Mouse (Mus musculus): ENCODE results near the gene Hemk1. TPM values are rescaled to one million over a fixed set of nuclear protein-coding genes. Genes with fewer than 3 reads are reported as not detected.

Hemk1 gene
- polyA plus RNA-seq (2012; fragmentation: generic; extraction: Trizol), result 17.7 TPM

DNA sequence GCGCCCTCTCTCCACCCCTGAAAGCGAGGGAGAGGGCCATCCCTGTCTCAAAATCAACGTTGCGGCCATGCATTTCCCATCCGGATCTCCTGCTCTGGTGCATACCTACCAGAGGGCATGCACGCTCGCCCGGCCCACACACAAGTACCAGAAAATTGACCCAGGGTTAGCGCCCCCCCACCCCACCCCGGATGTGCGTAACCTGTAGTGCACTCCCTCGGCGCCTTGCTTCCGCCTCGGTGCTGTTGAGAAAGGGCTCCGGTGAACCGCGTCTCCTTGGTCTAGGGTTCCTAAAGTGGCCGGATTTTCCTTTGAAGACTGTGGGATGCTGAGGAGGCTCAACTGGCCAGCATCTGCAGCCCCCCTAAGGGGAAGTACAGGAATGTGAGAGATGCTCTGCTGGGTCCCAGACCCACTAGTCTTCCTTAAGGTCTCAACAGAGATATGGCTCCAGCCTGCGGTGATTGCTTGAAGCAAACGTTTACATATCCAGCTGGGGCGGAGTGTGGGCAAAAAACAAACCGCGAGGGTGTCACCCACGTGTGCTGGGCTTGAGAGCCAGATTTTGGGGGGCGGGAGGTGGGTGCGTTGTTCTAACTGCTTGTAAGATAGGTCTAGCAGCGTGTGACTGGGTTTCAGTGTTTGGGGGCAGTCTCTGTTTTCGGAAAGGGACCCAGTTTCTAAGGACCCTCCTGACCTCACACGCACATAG, at the start of gene Hemk1:
Gene Hemk1, minus strand, starts transcription at position 179 of the 712 bp plus-strand sequence.
- H3K79me2 ChIP-seq (ENCODE audit: control insufficient read depth, insufficient read depth), result no peaks in the 10 kb centered on the region
- peak within 1 kb of the TSS; percentile 94 for H3K4me2 ChIP-seq (ENCODE audit: low read depth)
- H3ac ChIP-seq (ENCODE audit: control insufficient read depth, insufficient read length), result peak within 1 kb of the TSS; percentile 3
- peaks cover 6% of the 10 kb centered on the region for H3K27me3 ChIP-seq (ENCODE audit: control insufficient read depth, insufficient read depth, insufficient read length)
- TF ChIP-seq MAX (IDR thresholded peaks at IDR 0.05; ENCODE audit: low read depth) (no peak), MYOG (IDR thresholded peaks at IDR 0.05; ENCODE audit: control insufficient read depth in 1 of 3, insufficient read depth in 1 of 3, insufficient read length in 2 of 3, low read depth in 2 of 3) (peak in 1 of 3 experiments; percentile 5), POLR2A (IDR thresholded peaks at IDR 0.05; ENCODE audit: insufficient read length, low read depth) (peak; percentile 78), POLR2AphosphoS2 (IDR thresholded peaks at IDR 0.05; ENCODE audit: insufficient read length, low read depth) (peak; percentile 71)
- no peaks in the 10 kb centered on the region for H3K36me3 ChIP-seq (ENCODE audit: control insufficient read depth, insufficient read depth)
- H3K4me3 ChIP-seq, result peak within 1 kb of the TSS; percentile 53

DNA sequence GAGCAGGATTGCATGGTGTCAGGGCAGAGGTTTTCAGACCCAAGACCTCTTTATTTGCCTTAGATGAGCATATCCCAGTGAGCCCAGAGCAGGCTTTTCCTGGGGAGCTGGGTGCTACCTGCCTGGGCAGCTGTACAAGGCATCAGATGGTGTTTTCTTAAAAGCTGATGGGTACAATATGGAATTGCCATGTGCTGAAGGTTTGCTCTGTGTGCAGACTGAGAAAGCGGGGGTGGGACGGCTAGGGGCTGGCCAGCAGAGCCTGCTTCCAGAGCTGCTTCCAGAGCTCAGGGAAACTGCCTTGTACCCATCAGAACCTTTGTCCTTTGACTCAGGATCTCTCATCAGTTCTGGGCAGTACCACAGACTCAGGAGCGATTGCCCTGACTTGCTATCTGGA, 49.6 kb upstream of the Hemk1 start:
- Histone ChIP-seq H3K27me3 (ENCODE audit: control insufficient read depth, insufficient read depth, insufficient read length) (peaks cover 60% of the 10 kb centered on the region), H3K4me3 (no peak overlapping the region), H3K4me2 (ENCODE audit: low read depth) (no peak overlapping the region), H3K36me3 (ENCODE audit: control insufficient read depth, insufficient read depth) (no peaks in the 10 kb centered on the region), H3ac (ENCODE audit: control insufficient read depth, insufficient read length) (no peak overlapping the region), H3K79me2 (ENCODE audit: control insufficient read depth, insufficient read depth) (no peaks in the 10 kb centered on the region)
- TF ChIP-seq POLR2A (IDR thresholded peaks at IDR 0.05; ENCODE audit: insufficient read length, low read depth), result no peak
- TF ChIP-seq MAX (IDR thresholded peaks at IDR 0.05; ENCODE audit: low read depth), result no peak
- no peak for TF ChIP-seq USF1 (IDR thresholded peaks at IDR 0.05; ENCODE audit: low read depth)
- TF ChIP-seq POLR2AphosphoS2 (IDR thresholded peaks at IDR 0.05; ENCODE audit: insufficient read length, low read depth), result no peak
- no peak for TF ChIP-seq E2F4 (IDR thresholded peaks at IDR 0.05; ENCODE audit: insufficient read depth)
- TF ChIP-seq MYOG (IDR thresholded peaks at IDR 0.05; ENCODE audit: control insufficient read depth in 1 of 3, insufficient read depth in 1 of 3, insufficient read length in 2 of 3, low read depth in 2 of 3), result no peak
- TF ChIP-seq TCF3 (IDR thresholded peaks at IDR 0.05; ENCODE audit: insufficient read length, low read depth), result no peak
- TF ChIP-seq CEBPB (IDR thresholded peaks at IDR 0.05; ENCODE audit: insufficient read depth, poor library complexity, severe bottlenecking), result no peak
- no peak for TF ChIP-seq SRF (IDR thresholded peaks at IDR 0.05; ENCODE audit: control insufficient read depth, insufficient read length, low read depth)
- no peak for TF ChIP-seq TCF12 (IDR thresholded peaks at IDR 0.05; ENCODE audit: insufficient read depth, poor library complexity, severe bottlenecking)
- TF ChIP-seq MYOD1 (IDR thresholded peaks at IDR 0.05; ENCODE audit: control insufficient read depth in 1 of 3, insufficient read length in 2 of 3, low read depth in 2 of 3), result no peak
- no peak for TF ChIP-seq REST (IDR thresholded peaks at IDR 0.05; ENCODE audit: insufficient read depth, insufficient read length)

DNA sequence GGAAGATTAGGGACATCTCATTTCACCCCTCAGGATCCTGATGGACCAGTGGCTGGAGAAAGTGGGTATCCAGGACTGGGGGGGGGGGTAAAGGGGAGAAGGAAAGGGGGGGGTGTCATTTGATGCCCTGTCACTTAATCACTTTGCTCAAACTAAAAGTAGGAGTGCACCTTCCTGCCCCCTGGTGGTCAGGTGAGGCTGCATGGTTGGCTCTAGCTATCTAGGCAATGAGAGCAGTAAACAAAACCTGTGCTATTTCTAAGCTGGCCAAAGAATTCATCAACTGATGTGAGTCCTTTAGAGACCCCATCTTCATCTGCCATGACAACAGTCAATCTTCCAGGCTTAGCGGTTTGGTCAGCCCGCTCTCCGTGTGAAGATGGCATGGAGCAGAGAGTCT, 48.6 kb upstream of the Hemk1 start:
- no peak for TF ChIP-seq POLR2AphosphoS2 (IDR thresholded peaks at IDR 0.05; ENCODE audit: insufficient read length, low read depth)
- TF ChIP-seq POLR2A (IDR thresholded peaks at IDR 0.05; ENCODE audit: insufficient read length, low read depth), result no peak
- TF ChIP-seq MYOG (IDR thresholded peaks at IDR 0.05; ENCODE audit: control insufficient read depth in 1 of 3, insufficient read depth in 1 of 3, insufficient read length in 2 of 3, low read depth in 2 of 3), result no peak
- TF ChIP-seq USF1 (IDR thresholded peaks at IDR 0.05; ENCODE audit: low read depth), result no peak
- no peak for TF ChIP-seq CEBPB (IDR thresholded peaks at IDR 0.05; ENCODE audit: insufficient read depth, poor library complexity, severe bottlenecking)
- no peak for TF ChIP-seq REST (IDR thresholded peaks at IDR 0.05; ENCODE audit: insufficient read depth, insufficient read length)
- no peak for TF ChIP-seq E2F4 (IDR thresholded peaks at IDR 0.05; ENCODE audit: insufficient read depth)
- no peak for TF ChIP-seq SRF (IDR thresholded peaks at IDR 0.05; ENCODE audit: control insufficient read depth, insufficient read length, low read depth)
- TF ChIP-seq TCF12 (IDR thresholded peaks at IDR 0.05; ENCODE audit: insufficient read depth, poor library complexity, severe bottlenecking), result no peak
- no peak for TF ChIP-seq MAX (IDR thresholded peaks at IDR 0.05; ENCODE audit: low read depth)
- TF ChIP-seq TCF3 (IDR thresholded peaks at IDR 0.05; ENCODE audit: insufficient read length, low read depth), result no peak
- no peak for TF ChIP-seq MYOD1 (IDR thresholded peaks at IDR 0.05; ENCODE audit: control insufficient read depth in 1 of 3, insufficient read length in 2 of 3, low read depth in 2 of 3)
- Histone ChIP-seq H3K79me2 (ENCODE audit: control insufficient read depth, insufficient read depth) (no peaks in the 10 kb centered on the region), H3K4me2 (ENCODE audit: low read depth) (no peak overlapping the region), H3K36me3 (ENCODE audit: control insufficient read depth, insufficient read depth) (no peaks in the 10 kb centered on the region), H3ac (ENCODE audit: control insufficient read depth, insufficient read length) (no peak overlapping the region), H3K27me3 (ENCODE audit: control insufficient read depth, insufficient read depth, insufficient read length) (peaks cover 57% of the 10 kb centered on the region), H3K4me3 (no peak overlapping the region)

- Histone ChIP-seq H3ac (ENCODE audit: control insufficient read depth, insufficient read length) (no peak overlapping the region), H3K27me3 (ENCODE audit: control insufficient read depth, insufficient read depth, insufficient read length) (peaks cover 41% of the 10 kb centered on the region), H3K4me2 (ENCODE audit: low read depth) (no peak overlapping the region), H3K36me3 (ENCODE audit: control insufficient read depth, insufficient read depth) (no peaks in the 10 kb centered on the region), H3K4me3 (no peak overlapping the region), H3K79me2 (ENCODE audit: control insufficient read depth, insufficient read depth) (no peaks in the 10 kb centered on the region)
- TF ChIP-seq SRF (IDR thresholded peaks at IDR 0.05; ENCODE audit: control insufficient read depth, insufficient read length, low read depth) (no peak), TCF3 (IDR thresholded peaks at IDR 0.05; ENCODE audit: insufficient read length, low read depth) (no peak), E2F4 (IDR thresholded peaks at IDR 0.05; ENCODE audit: insufficient read depth) (no peak), POLR2A (IDR thresholded peaks at IDR 0.05; ENCODE audit: insufficient read length, low read depth) (no peak), MYOG (IDR thresholded peaks at IDR 0.05; ENCODE audit: control insufficient read depth in 1 of 3, insufficient read depth in 1 of 3, insufficient read length in 2 of 3, low read depth in 2 of 3) (no peak), USF1 (IDR thresholded peaks at IDR 0.05; ENCODE audit: low read depth) (no peak), MAX (IDR thresholded peaks at IDR 0.05; ENCODE audit: low read depth) (no peak), TCF12 (IDR thresholded peaks at IDR 0.05; ENCODE audit: insufficient read depth, poor library complexity, severe bottlenecking) (no peak), MYOD1 (IDR thresholded peaks at IDR 0.05; ENCODE audit: control insufficient read depth in 1 of 3, insufficient read length in 2 of 3, low read depth in 2 of 3) (no peak), REST (IDR thresholded peaks at IDR 0.05; ENCODE audit: insufficient read depth, insufficient read length) (no peak), CEBPB (IDR thresholded peaks at IDR 0.05; ENCODE audit: insufficient read depth, poor library complexity, severe bottlenecking) (no peak), POLR2AphosphoS2 (IDR thresholded peaks at IDR 0.05; ENCODE audit: insufficient read length, low read depth) (no peak)
Measured at GRCm38 (mm10) chr9:107384396-107384795, 46.2 kb upstream of the Hemk1 start.
